Mouse (Mus musculus) kidney, adult 11 months (tissue): ENCODE results near the gene Olfr131.
"Not testable (repeated sequence)": the region's sequence is repeated elsewhere in the genome, so short reads cannot be mapped to it uniquely, and the experiment has no call there.

Experiments
- DNase-seq: peaks from one replicate; pipeline ENCODE4 v3.0.0; 2022

Olfr131 gene

DNA sequence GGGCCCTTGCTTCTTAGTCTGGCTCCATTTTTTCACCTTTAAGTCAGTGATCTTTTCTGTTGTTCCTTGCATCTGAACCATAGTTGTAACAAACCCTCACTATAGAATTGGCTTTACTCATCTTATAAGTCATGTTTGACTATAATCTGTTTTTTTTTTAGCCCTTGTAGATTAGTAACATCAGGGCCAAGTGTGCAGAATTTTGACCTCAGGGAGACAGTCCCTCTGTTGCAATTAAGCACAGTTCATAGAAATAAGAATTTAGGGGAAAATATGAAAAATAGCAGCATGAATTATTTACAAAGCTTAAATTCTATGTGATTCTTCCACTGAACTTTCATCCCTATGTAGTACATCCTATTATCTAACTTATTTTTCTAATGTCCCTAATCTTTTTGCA lies at the start of gene Olfr131:
Olfr131 (minus strand) TSS at position 101 of the 400 bp plus-strand sequence.
- DNase-seq = no peak

DNA sequence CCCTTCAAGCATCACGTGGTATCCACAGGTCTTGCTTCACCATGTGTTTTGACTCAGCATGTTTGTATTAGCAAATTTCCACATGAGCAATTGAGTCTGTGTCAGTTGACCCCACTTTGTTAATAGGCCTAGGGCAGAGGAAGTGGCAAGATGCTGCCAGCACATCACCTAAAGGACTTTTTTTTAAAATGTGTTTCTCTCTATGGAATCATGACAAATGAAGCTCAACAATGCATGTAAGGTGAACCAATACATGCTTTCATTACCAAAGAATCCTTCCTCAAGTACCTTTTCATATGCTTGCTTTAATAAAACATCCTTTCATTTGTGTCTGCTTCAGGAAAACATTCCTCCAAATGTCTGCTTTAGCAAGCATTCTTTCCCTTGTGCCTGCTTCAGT lies 45.9 kb upstream of the Olfr131 start, which contains the start of gene Olfr132:
Olfr132 (minus strand) TSS at position 101 of the 400 bp plus-strand sequence.
- DNase-seq = no peak

DNA sequence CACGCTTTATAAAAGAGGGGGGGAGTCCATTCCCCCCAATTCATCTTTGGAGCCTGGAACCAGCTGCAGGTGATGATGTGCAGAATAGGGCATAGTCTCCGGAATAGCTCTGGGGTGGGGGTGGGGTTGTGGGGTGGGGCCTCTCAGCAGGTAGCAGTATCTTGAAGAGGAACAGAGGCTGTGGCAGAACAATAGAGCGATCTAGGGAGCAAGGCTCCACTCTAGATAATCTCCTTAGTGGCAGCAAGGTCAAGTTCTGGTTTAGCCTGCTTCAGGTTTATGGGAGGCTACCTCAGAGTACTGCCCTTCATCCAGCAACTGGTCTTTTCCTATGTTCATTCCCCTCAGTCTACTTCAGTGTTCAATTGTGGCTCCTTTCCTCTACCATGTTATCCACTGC lies 36.9 kb upstream of the Olfr131 start:
- not testable (repeated sequence) for DNase-seq

DNA sequence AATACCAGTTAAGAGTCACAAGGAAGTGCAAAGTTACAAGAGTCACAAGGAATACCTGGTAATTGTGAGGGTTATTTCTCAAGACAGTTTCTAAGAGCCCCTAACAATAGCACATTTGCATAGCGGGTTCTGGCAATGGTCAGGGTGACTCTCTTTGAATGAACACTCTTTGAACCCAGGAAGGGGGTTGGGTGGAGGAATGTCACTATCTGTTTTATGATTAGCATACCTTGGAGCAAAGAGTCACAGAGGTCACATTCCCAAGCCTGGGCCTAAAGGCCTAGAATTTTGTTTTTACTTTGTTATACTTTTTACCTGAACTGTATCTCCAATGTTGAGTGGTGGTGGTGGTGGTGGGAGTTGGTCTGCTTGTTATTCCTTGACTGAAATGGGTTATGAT lies 35.7 kb upstream of the Olfr131 start:
- not testable (repeated sequence) for DNase-seq

DNA sequence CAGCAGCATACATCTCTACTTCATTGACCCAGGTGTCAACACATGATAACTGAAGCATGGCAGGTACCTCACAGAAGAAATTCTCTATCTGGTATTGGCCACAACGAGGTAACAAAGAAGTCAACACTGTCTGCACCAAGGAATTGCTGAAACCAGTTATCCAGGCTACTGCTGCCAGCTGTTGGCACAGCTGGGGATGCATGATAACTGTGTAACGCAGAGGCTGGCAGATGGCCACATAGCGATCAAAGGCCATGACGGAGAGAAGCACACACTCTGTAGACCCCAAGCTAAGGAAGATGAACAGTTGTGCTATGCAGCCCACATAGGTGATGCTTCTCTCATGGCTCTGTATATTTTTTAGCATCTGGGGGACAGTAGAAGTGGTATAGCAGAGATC lies 6.1 kb downstream of the Olfr131 start:
- DNase-seq = no peak

DNA sequence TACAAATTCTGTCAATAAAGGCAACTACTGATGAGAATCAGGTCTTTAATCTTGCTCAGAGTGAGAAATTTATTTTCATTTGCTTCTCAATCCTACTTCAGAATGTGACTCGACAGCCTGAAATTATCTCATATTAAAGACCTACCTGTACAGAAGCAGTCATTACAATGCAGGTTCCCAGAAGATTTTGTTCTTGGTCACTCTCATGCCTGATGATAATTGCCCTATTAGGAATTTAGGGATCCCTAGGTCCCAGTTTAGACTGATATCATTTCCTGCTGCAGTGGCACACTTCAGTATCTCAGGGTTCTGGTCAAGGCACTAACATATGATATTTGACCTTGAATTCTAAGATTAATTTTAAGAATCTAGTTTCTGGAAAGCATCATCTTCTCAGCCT lies 24.9 kb downstream of the Olfr131 start, which contains the start of gene Olfr130:
Olfr130 (plus strand) TSS at position 301 of the 400 bp plus-strand sequence.
- no peak for DNase-seq

DNA sequence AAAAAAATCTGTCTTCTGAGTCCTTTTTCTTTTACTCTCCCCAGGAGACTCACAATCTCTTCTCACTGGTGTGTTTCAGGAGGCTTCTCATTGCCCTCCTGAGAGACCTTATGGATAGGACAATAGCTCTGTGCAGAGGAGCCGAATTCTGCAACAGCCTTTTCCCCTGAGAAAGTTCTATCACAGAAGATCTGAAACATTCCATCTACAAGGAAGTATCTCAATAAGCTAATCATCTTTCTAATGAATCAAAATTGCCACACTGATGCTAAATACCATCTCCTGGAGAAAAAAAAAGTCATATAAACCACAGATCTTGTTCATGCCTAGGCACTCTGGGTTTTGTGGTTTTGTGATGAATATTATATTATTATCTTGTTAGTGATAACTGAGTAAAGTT lies 28.5 kb downstream of the Olfr131 start, which contains the start of gene Olfr129:
Olfr129 (minus strand) TSS at position 101 of the 400 bp plus-strand sequence.
- DNase-seq = no peak
